ENCODE assay signal across 9 mouse cellular contexts in the genomic region with DNA sequence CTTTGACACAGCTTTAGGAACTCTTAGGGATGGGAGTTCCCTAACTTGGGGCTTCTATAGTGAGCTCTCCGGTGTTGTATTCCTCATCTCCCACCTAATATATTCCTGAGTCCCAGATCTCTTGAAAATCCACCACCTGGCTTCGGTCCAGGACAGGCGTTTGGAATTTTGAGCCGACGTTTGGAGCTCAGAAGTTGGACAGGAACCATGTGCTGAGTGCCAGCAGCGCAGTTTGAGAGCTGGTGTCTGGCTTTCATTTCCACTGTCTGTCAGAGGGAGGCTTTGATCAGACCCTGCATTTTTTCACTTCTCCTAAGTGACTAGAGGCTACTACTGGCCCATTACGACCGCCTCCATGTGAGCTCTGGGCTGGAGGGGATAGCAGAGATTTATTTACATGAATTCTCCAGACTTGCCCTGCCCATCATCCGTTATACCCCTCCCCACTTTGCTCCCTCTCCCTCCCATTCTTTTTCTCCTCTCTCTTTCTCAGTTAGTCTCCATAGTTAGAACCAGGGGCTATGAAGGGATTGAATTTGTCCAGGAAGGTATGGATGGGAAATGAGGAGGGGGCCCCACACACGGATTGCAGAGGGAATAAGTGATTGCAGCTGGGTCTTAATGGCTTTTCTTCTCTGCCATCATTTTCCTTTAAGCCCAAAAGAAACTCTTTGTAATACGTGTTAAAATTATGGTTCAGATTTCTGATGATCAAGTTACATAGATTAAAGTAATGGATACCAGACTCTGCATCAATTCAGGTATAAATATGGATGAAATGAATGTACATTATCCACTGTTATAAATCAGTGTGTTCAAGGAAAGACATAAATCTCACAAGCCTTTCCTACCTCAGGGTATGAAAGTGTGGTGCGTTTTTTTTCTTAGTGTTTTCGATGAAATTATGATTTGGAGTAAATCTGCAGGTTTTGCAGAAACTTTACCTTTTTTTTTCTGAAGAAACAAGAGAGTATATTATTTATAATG.
A peak's percentile ranks its signal among the peaks of the same experiment; 100 is the strongest.
DNase-seq lines count a peak whose midpoint lies in the region; ATAC-seq lines count a peak whose summit lies in the region.
"Had no signal": no experiment of that assay in that cellular context is flagged by ENCODE, and none has a peak within 500 bp of the region (broad histone marks: within the 10 kb centered on the region; RNA-seq: fewer than 3 reads in every experiment).

No protein-coding gene starts in this region.

- no peaks in the 10 kb centered on the region for H3K36me3 ChIP-seq in forebrain, embryonic 16.5 days (ENCODE audit: control insufficient read depth, insufficient read depth)
- H3K36me3 ChIP-seq in midbrain, embryonic 14.5 days (ENCODE audit: control insufficient read depth, insufficient read depth, low read length): no peaks in the 10 kb centered on the region
- H3K36me3 ChIP-seq: liver, embryonic 13.5 days had no signal

- H3K27ac ChIP-seq in forebrain, embryonic 16.5 days (ENCODE audit: low read length): peak overlapping the region; percentile 57
- no peak overlapping the region for H3K27ac ChIP-seq in midbrain, embryonic 14.5 days (replicated peaks; ENCODE audit: low read depth, low read length)
- H3K27ac ChIP-seq: liver, embryonic 13.5 days had no signal

- H3K9ac ChIP-seq in forebrain, embryonic 16.5 days (replicated peaks; ENCODE audit: low read depth, low read length): no peak overlapping the region
- no peak overlapping the region for H3K9ac ChIP-seq in midbrain, embryonic 14.5 days (replicated peaks; ENCODE audit: low read length)
- H3K9ac ChIP-seq: liver, embryonic 13.5 days had no signal

- peaks cover 8% of the 10 kb centered on the region for H3K4me1 ChIP-seq in forebrain, embryonic 16.5 days (replicated peaks; ENCODE audit: control insufficient read depth, insufficient read depth, low read length)
- H3K4me1 ChIP-seq in midbrain, embryonic 14.5 days (ENCODE audit: control insufficient read depth, insufficient read depth, low read length): no peaks in the 10 kb centered on the region
- H3K4me1 ChIP-seq: liver, embryonic 13.5 days had no signal

- H3K4me3 ChIP-seq in forebrain, embryonic 16.5 days (replicated peaks; ENCODE audit: low read length): no peak overlapping the region
- H3K4me3 ChIP-seq in midbrain, embryonic 14.5 days (replicated peaks; ENCODE audit: low read depth, low read length): no peak overlapping the region
- H3K4me3 ChIP-seq: liver, embryonic 13.5 days had no signal

- WGBS in forebrain, embryonic 16.5 days: 35% methylated on average over 13 of the region's 13 CpGs
- WGBS in midbrain, embryonic 14.5 days: 53% methylated on average over 13 of the region's 13 CpGs

- no peaks in the 10 kb centered on the region for H3K27me3 ChIP-seq in forebrain, embryonic 16.5 days (replicated peaks; ENCODE audit: control insufficient read depth, insufficient read depth, low read length)
- H3K27me3 ChIP-seq in midbrain, embryonic 14.5 days (ENCODE audit: control insufficient read depth, insufficient read depth, low read length): no peaks in the 10 kb centered on the region
- H3K27me3 ChIP-seq: liver, embryonic 13.5 days had no signal

- H3K9me3 ChIP-seq in forebrain, embryonic 16.5 days (ENCODE audit: control insufficient read depth, low read length): no peaks in the 10 kb centered on the region
- H3K9me3 ChIP-seq in midbrain, embryonic 14.5 days (ENCODE audit: control insufficient read depth, low read length): no peaks in the 10 kb centered on the region
- H3K9me3 ChIP-seq: liver, embryonic 13.5 days had no signal

- H3K4me2 ChIP-seq in forebrain, embryonic 16.5 days (ENCODE audit: low read length): peak overlapping the region; percentile 13; the same call in 1 of the 2 replicates
- H3K4me2 ChIP-seq in midbrain, embryonic 14.5 days (ENCODE audit: low read length): no peak overlapping the region
- H3K4me2 ChIP-seq: liver, embryonic 13.5 days had no signal

- peak; percentile 63 for DNase-seq in NIH3T3 (ENCODE audit: low read depth)
- peak; percentile 8 for DNase-seq in cerebellum, adult 8-10 months
- peak; percentile 78 for DNase-seq in heart, postnatal 4 days
- DNase-seq in left cerebral cortex, adult 9 months (ENCODE audit: low spot score in 2 of 2): peak; percentile 3 to 35
- DNase-seq in midbrain, embryonic 14.5 days: peak; percentile 76
- no peak for DNase-seq in spleen, adult 18-20 months
- DNase-seq: liver, embryonic 13.5 days had no signal

- peak; percentile 97 for ATAC-seq in forebrain, embryonic 16.5 days
- ATAC-seq in midbrain, embryonic 14.5 days (ENCODE audit: low FRiP score, low TSS enrichment): peak; percentile 58
- ATAC-seq in inflammation-experienced regulatory T-cells, adult 6 months: no peak

Comparison
In these comparisons a context has a peak if more than half of its experiments do, and no peak if none do; other contexts are left out.
1. DNase-seq: peak in NIH3T3 (single experiment), cerebellum, adult 8-10 months (single experiment), heart, postnatal 4 days (single experiment), left cerebral cortex, adult 9 months (2 of 2) and midbrain, embryonic 14.5 days (single experiment); none in spleen, adult 18-20 months (0 of 2).